Mouse (Mus musculus): Measurements from ENCODE around the gene Rcc1l. TPM values are rescaled to one million over a fixed set of nuclear protein-coding genes. Genes with fewer than 3 reads are reported as not detected.
A peak's percentile ranks its signal among the peaks of the same experiment; 100 is the strongest.

Rcc1l gene
- polyA plus RNA-seq, 1 experiment from 2014 or later: 12.1 TPM

GRCm38 (mm10) chr5:134114981-134115380 lies 61.6 kb downstream of the Rcc1l start:
- ATAC-seq (ENCODE audit: insufficient read depth): no peak
- Histone ChIP-seq H3K27me3 (no peaks in the 10 kb centered on the region), H3K36me3 (replicated peaks) (no peaks in the 10 kb centered on the region), H3K4me3 (replicated peaks) (no peak overlapping the region), H3K4me2 (no peak overlapping the region), H3K9me3 (replicated peaks) (no peaks in the 10 kb centered on the region), H3K27ac (replicated peaks) (no peak overlapping the region), H3K4me1 (replicated peaks) (no peaks in the 10 kb centered on the region), H3K9ac (no peak overlapping the region)
- WGBS (ENCODE audit: insufficient replicate concordance): 55% methylated on average over 5 of the region's 5 CpGs

GRCm38 (mm10) chr5:134105829-134106228 lies 70.7 kb downstream of the Rcc1l start:
- Histone ChIP-seq H3K4me1 (replicated peaks) (no peaks in the 10 kb centered on the region), H3K36me3 (replicated peaks) (no peaks in the 10 kb centered on the region; the same call in 1 of the 2 replicates), H3K4me2 (no peak overlapping the region), H3K9ac (no peak overlapping the region), H3K4me3 (replicated peaks) (no peak overlapping the region), H3K27me3 (no peaks in the 10 kb centered on the region), H3K9me3 (replicated peaks) (no peaks in the 10 kb centered on the region), H3K27ac (replicated peaks) (no peak overlapping the region)
- no peak for ATAC-seq (ENCODE audit: insufficient read depth)
- 41% methylated on average over 8 of the region's 8 CpGs for WGBS (ENCODE audit: insufficient replicate concordance)

GRCm38 (mm10) chr5:134102720-134103119 lies 73.9 kb downstream of the Rcc1l start:
- no peak for ATAC-seq (ENCODE audit: insufficient read depth)
- H3K27ac ChIP-seq (replicated peaks): no peak overlapping the region
- no peaks in the 10 kb centered on the region; the same call in 1 of the 2 replicates for H3K36me3 ChIP-seq (replicated peaks)
- H3K9ac ChIP-seq: no peak overlapping the region
- 38% methylated on average over 6 of the region's 6 CpGs for WGBS (ENCODE audit: insufficient replicate concordance)
- H3K27me3 ChIP-seq: peaks cover 19% of the 10 kb centered on the region
- no peak overlapping the region for H3K4me2 ChIP-seq
- no peak overlapping the region for H3K4me3 ChIP-seq (replicated peaks)
- H3K9me3 ChIP-seq (replicated peaks): no peaks in the 10 kb centered on the region
- H3K4me1 ChIP-seq (replicated peaks): peaks cover 6% of the 10 kb centered on the region

DNA sequence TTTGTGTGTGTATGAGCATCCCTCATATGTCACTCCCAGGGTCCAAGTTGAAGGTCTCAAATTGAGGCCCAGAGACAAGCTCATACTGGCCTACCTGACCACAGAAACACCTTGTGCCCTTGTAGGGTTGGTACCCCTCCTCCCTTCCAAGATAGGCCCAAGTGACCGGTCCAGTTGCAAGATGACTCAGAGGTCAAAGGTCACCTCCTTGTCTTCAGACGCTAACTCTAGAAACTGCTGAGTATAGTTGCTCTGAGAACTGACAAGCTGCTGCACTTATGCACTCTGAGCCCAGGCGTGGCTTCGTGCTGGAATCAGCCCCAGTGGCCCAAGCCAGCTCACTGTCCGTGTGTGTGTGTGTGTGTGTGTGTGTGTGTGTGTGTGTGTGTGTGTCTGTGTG lies 74.7 kb downstream of the Rcc1l start:
- H3K4me2 ChIP-seq: no peak overlapping the region

GRCm38 (mm10) chr5:134101322-134101721 lies 75.3 kb downstream of the Rcc1l start:
- no peak overlapping the region for H3K9ac ChIP-seq
- H3K9me3 ChIP-seq (replicated peaks): no peaks in the 10 kb centered on the region
- H3K4me2 ChIP-seq: no peak overlapping the region
- no peak overlapping the region for H3K27ac ChIP-seq (replicated peaks)
- 53% methylated on average over 5 of the region's 5 CpGs for WGBS (ENCODE audit: insufficient replicate concordance)
- H3K27me3 ChIP-seq: peaks cover 19% of the 10 kb centered on the region
- H3K4me3 ChIP-seq (replicated peaks): no peak overlapping the region
- H3K36me3 ChIP-seq (replicated peaks): no peaks in the 10 kb centered on the region; the same call in 1 of the 2 replicates
- no peak for ATAC-seq (ENCODE audit: insufficient read depth)
- H3K4me1 ChIP-seq (replicated peaks): peaks cover 6% of the 10 kb centered on the region

More for the DNA sequence above, 74.7 kb downstream of the Rcc1l start:
- Histone ChIP-seq H3K27ac (replicated peaks) (no peak overlapping the region), H3K9me3 (replicated peaks) (no peaks in the 10 kb centered on the region), H3K27me3 (peaks cover 19% of the 10 kb centered on the region), H3K4me1 (replicated peaks) (peaks cover 6% of the 10 kb centered on the region), H3K4me3 (replicated peaks) (no peak overlapping the region), H3K9ac (no peak overlapping the region), H3K36me3 (replicated peaks) (no peaks in the 10 kb centered on the region; the same call in 1 of the 2 replicates)
- WGBS (ENCODE audit: insufficient replicate concordance): 46% methylated on average over 5 of the region's 5 CpGs
- ATAC-seq (ENCODE audit: insufficient read depth): no peak

DNA sequence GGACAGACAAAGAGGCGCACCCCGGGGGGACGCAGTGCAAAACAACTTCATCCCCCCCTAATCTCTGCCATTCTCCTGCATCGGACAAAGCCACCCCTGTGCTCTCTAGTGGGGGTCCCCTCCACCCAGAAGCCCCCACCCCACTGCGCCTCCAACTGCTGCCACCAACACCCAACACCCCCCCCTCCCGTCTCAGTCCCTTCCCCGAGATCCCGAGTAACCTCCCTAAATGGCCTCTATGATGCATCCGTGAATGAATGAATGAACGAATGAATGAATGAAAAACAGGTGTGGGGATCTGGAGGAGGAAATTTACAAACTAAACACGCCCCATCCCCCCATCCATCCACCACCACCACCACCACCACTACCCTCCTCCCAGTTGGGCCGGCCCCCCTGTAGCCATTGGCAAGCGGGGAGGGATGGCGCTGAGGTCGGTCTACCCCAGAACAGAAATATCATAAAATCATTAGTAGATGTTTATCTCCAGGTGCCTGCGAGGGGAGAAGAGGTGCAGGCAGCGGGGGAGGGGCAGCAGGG lies 76.3 kb downstream of the Rcc1l start:
- 16% methylated on average over 16 of the region's 17 CpGs for WGBS (ENCODE audit: insufficient replicate concordance)

GRCm38 (mm10) chr5:134099496-134100211 lies 76.9 kb downstream of the Rcc1l start, which contains the start of gene Castor2:
Gene Castor2, plus strand, starts transcription at chr5:134099711.
- H3K9ac ChIP-seq: peak within 1 kb of the TSS; percentile 45

More for the DNA sequence above, 76.3 kb downstream of the Rcc1l start:
- Histone ChIP-seq H3K9me3 (replicated peaks) (no peaks in the 10 kb centered on the region), H3K27me3 (peaks cover 20% of the 10 kb centered on the region), H3K9ac (peak overlapping the region; percentile 45), H3K4me1 (replicated peaks) (peaks cover 6% of the 10 kb centered on the region), H3K4me2 (peak overlapping the region; percentile 83), H3K36me3 (replicated peaks) (no peaks in the 10 kb centered on the region), H3K4me3 (replicated peaks) (peak overlapping the region; percentile 58), H3K27ac (replicated peaks) (no peak overlapping the region)
- no peak for ATAC-seq (ENCODE audit: insufficient read depth)

DNA sequence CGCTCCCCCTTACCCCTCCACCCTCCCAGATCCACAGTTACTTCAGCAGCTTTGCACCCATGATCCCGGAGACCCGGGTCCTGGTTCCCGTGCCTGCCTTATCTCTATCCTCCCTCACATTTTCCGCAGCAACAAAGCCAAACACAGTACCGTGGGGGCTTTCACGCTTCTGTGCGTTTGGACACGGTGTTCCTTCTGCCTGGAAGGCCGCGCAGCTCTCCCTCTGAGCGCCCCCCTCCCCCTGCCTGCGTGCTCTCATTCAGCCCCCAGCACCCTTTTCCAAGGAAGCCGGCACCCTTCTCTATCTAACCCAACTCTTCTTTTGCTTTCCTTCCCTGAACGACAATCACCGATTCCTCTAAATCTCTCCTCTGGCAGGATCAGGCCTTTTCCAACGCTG lies 77.6 kb downstream of the Rcc1l start:
- Histone ChIP-seq H3K4me2 (peak overlapping the region; percentile 83), H3K4me1 (replicated peaks) (peaks cover 6% of the 10 kb centered on the region), H3K36me3 (replicated peaks) (no peaks in the 10 kb centered on the region), H3K9me3 (replicated peaks) (no peaks in the 10 kb centered on the region), H3K4me3 (replicated peaks) (peak overlapping the region; percentile 58), H3K9ac (0 out of 2 replicates have a peak overlapping the region, but pooled peaks have one; percentile 45), H3K27me3 (peaks cover 22% of the 10 kb centered on the region), H3K27ac (replicated peaks) (no peak overlapping the region)
- ATAC-seq (ENCODE audit: insufficient read depth): peak; percentile 31
- WGBS (ENCODE audit: insufficient replicate concordance): under 1% methylated on average over 17 of the region's 17 CpGs

More at GRCm38 (mm10) chr5:134099496-134100211, 76.9 kb downstream of the Rcc1l start, which contains the start of gene Castor2:
- under 1% methylated on average over 56 of the region's 58 CpGs for WGBS (ENCODE audit: insufficient replicate concordance)
- no peaks in the 10 kb centered on the region for H3K9me3 ChIP-seq (replicated peaks)
- peak; percentile 76 for ATAC-seq (ENCODE audit: insufficient read depth)
- H3K4me3 ChIP-seq (replicated peaks): peak within 1 kb of the TSS; percentile 58
- peaks cover 22% of the 10 kb centered on the region for H3K27me3 ChIP-seq
- H3K4me1 ChIP-seq (replicated peaks): peaks cover 6% of the 10 kb centered on the region
- H3K36me3 ChIP-seq (replicated peaks): no peaks in the 10 kb centered on the region
- no peak within 1 kb of the TSS for H3K27ac ChIP-seq (replicated peaks)
- peak within 1 kb of the TSS; percentile 83 for H3K4me2 ChIP-seq

GRCm38 (mm10) chr5:134098341-134098902 lies 78.2 kb downstream of the Rcc1l start:
- Histone ChIP-seq H3K9me3 (replicated peaks) (no peaks in the 10 kb centered on the region), H3K4me2 (peak overlapping the region; percentile 83), H3K27me3 (peaks cover 22% of the 10 kb centered on the region), H3K4me3 (replicated peaks) (peak overlapping the region; percentile 58), H3K9ac (no peak overlapping the region), H3K27ac (replicated peaks) (no peak overlapping the region), H3K4me1 (replicated peaks) (peaks cover 6% of the 10 kb centered on the region), H3K36me3 (replicated peaks) (no peaks in the 10 kb centered on the region)
- WGBS (ENCODE audit: insufficient replicate concordance): 33% methylated on average over 13 of the region's 13 CpGs
- ATAC-seq (ENCODE audit: insufficient read depth): no peak

Measured in liver, embryonic 15.5 days (tissue).